In genomic region chr4:49296434-49296833, GRCm38 (mm10) we compare ENCODE assay signal across 15 mouse cellular contexts.
DNase-seq lines count a peak whose midpoint lies in the region; ATAC-seq and TF ChIP-seq lines count a peak whose summit lies in the region.
"Had no signal": no experiment of that assay in that cellular context is flagged by ENCODE, and none has a peak within 500 bp of the region (broad histone marks: within the 10 kb centered on the region; RNA-seq: fewer than 3 reads in every experiment).

No protein-coding gene starts in this region.

- no peak overlapping the region for H3K4me3 ChIP-seq in hindbrain, embryonic 15.5 days
- H3K4me3 ChIP-seq in hindbrain, embryonic 12.5 days = no peak overlapping the region
- no peak overlapping the region for H3K4me3 ChIP-seq in hindbrain, postnatal 0 days (ENCODE audit: low read length)
- H3K4me3 ChIP-seq: embryonic facial prominence, embryonic 13.5 days; gastrocnemius, adult 2 months had no signal

- no peaks in the 10 kb centered on the region for H3K36me3 ChIP-seq in hindbrain, embryonic 15.5 days
- H3K36me3 ChIP-seq in hindbrain, embryonic 12.5 days = no peaks in the 10 kb centered on the region
- H3K36me3 ChIP-seq in hindbrain, postnatal 0 days (ENCODE audit: insufficient read depth, low read length) = no peaks in the 10 kb centered on the region
- H3K36me3 ChIP-seq: embryonic facial prominence, embryonic 13.5 days had no signal

- no peaks in the 10 kb centered on the region for H3K9me3 ChIP-seq in hindbrain, embryonic 15.5 days
- no peaks in the 10 kb centered on the region for H3K9me3 ChIP-seq in hindbrain, embryonic 12.5 days (replicated peaks)
- H3K9me3 ChIP-seq in hindbrain, postnatal 0 days (ENCODE audit: low read length) = no peaks in the 10 kb centered on the region
- H3K9me3 ChIP-seq: embryonic facial prominence, embryonic 13.5 days had no signal

- H3K27me3 ChIP-seq in hindbrain, embryonic 15.5 days = no peaks in the 10 kb centered on the region
- H3K27me3 ChIP-seq in hindbrain, embryonic 12.5 days = no peaks in the 10 kb centered on the region
- H3K27me3 ChIP-seq in hindbrain, postnatal 0 days (ENCODE audit: insufficient read depth, low read length) = no peaks in the 10 kb centered on the region
- H3K27me3 ChIP-seq: embryonic facial prominence, embryonic 13.5 days had no signal

- peak; percentile 71 for ATAC-seq in hindbrain, embryonic 15.5 days (ENCODE audit: low FRiP score, low read depth)
- ATAC-seq in hindbrain, embryonic 12.5 days (ENCODE audit: low FRiP score) = no peak
- ATAC-seq in hindbrain, postnatal 0 days = peak; percentile 49; the same call in 1 of the 2 replicates
- ATAC-seq: liver, postnatal 0 days had no signal

- no peak overlapping the region for H3K9ac ChIP-seq in hindbrain, embryonic 15.5 days
- H3K9ac ChIP-seq in hindbrain, embryonic 12.5 days = no peak overlapping the region
- H3K9ac ChIP-seq in hindbrain, postnatal 0 days (replicated peaks; ENCODE audit: low read length) = no peak overlapping the region
- H3K9ac ChIP-seq: embryonic facial prominence, embryonic 13.5 days; liver, postnatal 0 days had no signal

- H3K27ac ChIP-seq in hindbrain, embryonic 15.5 days (replicated peaks) = no peak overlapping the region
- no peak overlapping the region for H3K27ac ChIP-seq in hindbrain, embryonic 12.5 days
- no peak overlapping the region for H3K27ac ChIP-seq in hindbrain, postnatal 0 days
- H3K27ac ChIP-seq: embryonic facial prominence, embryonic 13.5 days; gastrocnemius, adult 2 months had no signal

- H3K4me1 ChIP-seq in hindbrain, embryonic 15.5 days (replicated peaks) = no peaks in the 10 kb centered on the region
- no peaks in the 10 kb centered on the region for H3K4me1 ChIP-seq in hindbrain, embryonic 12.5 days
- H3K4me1 ChIP-seq in hindbrain, postnatal 0 days (ENCODE audit: insufficient read depth, low read length) = no peaks in the 10 kb centered on the region
- H3K4me1 ChIP-seq: embryonic facial prominence, embryonic 13.5 days had no signal

- DNase-seq in adrenal gland, adult 2 months = peak; percentile 5
- no peak for DNase-seq in adrenal gland, postnatal 10 days
- DNase-seq in hindbrain, postnatal 0 days (ENCODE audit: low spot score) = peak; percentile 29
- DNase-seq in layer of hippocampus, postnatal 14 days (ENCODE audit: low spot score in 2 of 2) = peak; percentile 52 to 83
- DNase-seq in left cerebral cortex, adult 11 months (ENCODE audit: low spot score) = no peak
- DNase-seq in yolk sac, embryonic 10.5 days (ENCODE audit: low spot score) = no peak
- DNase-seq: cerebellum, adult 18-20 months; gastrocnemius, adult 2 months; heart, adult 11 months; kidney, adult 8-10 months; kidney, postnatal 36 days; liver, postnatal 0 days had no signal

- no peak overlapping the region for H3K4me2 ChIP-seq in hindbrain, embryonic 15.5 days
- no peak overlapping the region for H3K4me2 ChIP-seq in hindbrain, embryonic 12.5 days (replicated peaks)
- no peak overlapping the region for H3K4me2 ChIP-seq in hindbrain, postnatal 0 days (ENCODE audit: low read depth, low read length)
- H3K4me2 ChIP-seq: embryonic facial prominence, embryonic 13.5 days had no signal

- TF ChIP-seq CTCF in hindbrain, postnatal 0 days (IDR thresholded peaks at IDR 0.05; ENCODE audit: low read depth) = no peak

- 62% methylated on average over 1 of the region's 1 CpGs for WGBS in hindbrain, embryonic 15.5 days
- 72% methylated on average over 1 of the region's 1 CpGs for WGBS in hindbrain, embryonic 12.5 days
- 39% methylated on average over 1 of the region's 1 CpGs for WGBS in hindbrain, postnatal 0 days

Comparison
In these comparisons a context has a peak if more than half of its experiments do, and no peak if none do; other contexts are left out.
1. DNase-seq: peak in adrenal gland, adult 2 months (single experiment), hindbrain, postnatal 0 days (single experiment) and layer of hippocampus, postnatal 14 days (2 of 2); none in adrenal gland, postnatal 10 days (single experiment), left cerebral cortex, adult 11 months (single experiment) and yolk sac, embryonic 10.5 days (single experiment).